Mouse (Mus musculus): ENCODE data around the gene Ttc3. TPM values are rescaled to one million over a fixed set of nuclear protein-coding genes. Genes with fewer than 3 reads are reported as not detected.
"Not testable (repeated sequence)": the region's sequence is repeated elsewhere in the genome, so short reads cannot be mapped to it uniquely, and the experiment has no call there.

Gene Ttc3
- polyA plus RNA-seq, 1 experiment from 2014 or later = 101 TPM

DNA sequence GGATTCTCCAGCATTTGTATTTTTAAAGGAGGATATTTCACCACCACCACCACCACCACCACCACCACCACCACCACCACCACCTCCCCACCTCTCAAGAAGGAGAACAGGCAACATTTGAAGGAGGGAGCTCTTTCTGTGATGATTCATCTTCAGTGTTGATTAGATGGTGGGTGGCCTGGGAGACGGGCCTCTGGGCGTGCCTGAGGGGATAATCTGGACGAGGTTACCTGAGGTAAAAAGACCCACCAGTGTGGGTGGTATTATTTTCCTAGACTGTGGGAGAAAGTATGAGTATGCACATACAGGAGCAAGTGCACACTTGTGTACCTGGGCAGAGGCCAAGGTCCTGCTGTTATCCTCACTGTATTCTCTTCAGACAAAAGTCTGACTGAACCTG, 93.6 kb downstream of the Ttc3 start:
- H3K4me2 ChIP-seq = no peak overlapping the region
- no peak overlapping the region for H3K27ac ChIP-seq (ENCODE audit: low read depth, low read length)
- DNase-seq (ENCODE audit: low spot score) = no peak
- H3K4me3 ChIP-seq (ENCODE audit: low read depth, low read length) = no peak overlapping the region
- no peaks in the 10 kb centered on the region for H3K9me3 ChIP-seq (ENCODE audit: control insufficient read depth, low read length)
- peaks cover 60% of the 10 kb centered on the region for H3K36me3 ChIP-seq (ENCODE audit: control insufficient read depth, insufficient read depth, low read length)
- 80% methylated on average over 3 of the region's 3 CpGs for WGBS
- no peaks in the 10 kb centered on the region for H3K4me1 ChIP-seq (replicated peaks; ENCODE audit: control insufficient read depth, insufficient read depth, low read length)
- ATAC-seq (replicated peaks; ENCODE audit: low FRiP score) = no peak
- H3K9ac ChIP-seq (ENCODE audit: low read depth, low read length) = no peak overlapping the region
- no peaks in the 10 kb centered on the region for H3K27me3 ChIP-seq (replicated peaks; ENCODE audit: control insufficient read depth, insufficient read depth, low read length)

DNA sequence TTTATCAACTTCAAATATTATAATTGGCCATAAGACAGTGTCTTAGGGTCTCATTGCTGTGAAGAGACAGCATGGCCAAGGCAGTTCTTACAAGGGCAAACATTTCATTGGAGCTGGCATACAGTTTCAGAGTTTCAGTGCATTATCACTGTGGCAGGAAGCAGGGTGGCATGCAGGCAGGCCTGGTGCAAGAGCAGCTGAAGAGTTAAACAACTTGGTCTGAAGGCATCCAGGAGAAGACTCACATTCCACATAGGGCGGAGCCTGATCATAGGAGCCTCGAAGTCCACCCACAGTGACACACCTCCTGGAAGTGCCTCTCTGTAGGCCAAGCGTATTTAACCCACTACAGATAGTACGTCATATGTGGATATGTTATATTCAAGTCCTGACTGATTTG, 95.5 kb downstream of the Ttc3 start:
- Histone ChIP-seq H3K4me2 (no peak overlapping the region), H3K27ac (ENCODE audit: low read depth, low read length) (no peak overlapping the region), H3K4me1 (replicated peaks; ENCODE audit: control insufficient read depth, insufficient read depth, low read length) (no peaks in the 10 kb centered on the region), H3K9me3 (ENCODE audit: control insufficient read depth, low read length) (no peaks in the 10 kb centered on the region), H3K4me3 (ENCODE audit: low read depth, low read length) (no peak overlapping the region), H3K36me3 (ENCODE audit: control insufficient read depth, insufficient read depth, low read length) (peaks cover 50% of the 10 kb centered on the region), H3K9ac (ENCODE audit: low read depth, low read length) (no peak overlapping the region), H3K27me3 (replicated peaks; ENCODE audit: control insufficient read depth, insufficient read depth, low read length) (no peaks in the 10 kb centered on the region)
- 81% methylated on average over 4 of the region's 4 CpGs for WGBS
- DNase-seq (ENCODE audit: low spot score) (no peak), ATAC-seq (replicated peaks; ENCODE audit: low FRiP score) (no peak)

DNA sequence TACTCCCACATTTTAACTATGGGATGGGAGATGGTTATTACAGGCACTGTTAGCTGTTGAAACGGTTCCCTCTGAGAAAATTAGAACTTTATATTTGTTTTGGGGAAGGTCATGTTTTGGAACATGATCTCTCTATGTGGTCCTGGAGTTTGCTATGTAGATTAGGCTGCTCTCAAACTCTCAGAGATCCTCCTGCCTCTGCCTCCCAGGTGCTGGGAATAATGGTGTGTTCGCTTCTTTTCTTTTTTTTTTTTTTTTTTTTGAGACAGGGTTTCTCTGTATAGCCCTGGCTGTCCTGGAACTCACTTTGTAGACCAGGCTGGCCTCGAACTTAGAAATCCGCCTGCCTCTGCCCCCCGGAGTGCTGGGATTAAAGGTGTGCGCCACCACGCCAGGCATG, 95.9 kb downstream of the Ttc3 start:
- 90% methylated on average over 7 of the region's 7 CpGs for WGBS
- H3K4me2 ChIP-seq; H3K4me3 ChIP-seq (ENCODE audit: low read depth, low read length); H3K9ac ChIP-seq (ENCODE audit: low read depth, low read length); H3K9me3 ChIP-seq (ENCODE audit: control insufficient read depth, low read length); DNase-seq (ENCODE audit: low spot score); H3K27ac ChIP-seq (ENCODE audit: low read depth, low read length); ATAC-seq (replicated peaks; ENCODE audit: low FRiP score); H3K27me3 ChIP-seq (replicated peaks; ENCODE audit: control insufficient read depth, insufficient read depth, low read length); H3K4me1 ChIP-seq (replicated peaks; ENCODE audit: control insufficient read depth, insufficient read depth, low read length): not testable (repeated sequence)
- H3K36me3 ChIP-seq (ENCODE audit: control insufficient read depth, insufficient read depth, low read length) = peaks cover 46% of the 10 kb centered on the region

DNA sequence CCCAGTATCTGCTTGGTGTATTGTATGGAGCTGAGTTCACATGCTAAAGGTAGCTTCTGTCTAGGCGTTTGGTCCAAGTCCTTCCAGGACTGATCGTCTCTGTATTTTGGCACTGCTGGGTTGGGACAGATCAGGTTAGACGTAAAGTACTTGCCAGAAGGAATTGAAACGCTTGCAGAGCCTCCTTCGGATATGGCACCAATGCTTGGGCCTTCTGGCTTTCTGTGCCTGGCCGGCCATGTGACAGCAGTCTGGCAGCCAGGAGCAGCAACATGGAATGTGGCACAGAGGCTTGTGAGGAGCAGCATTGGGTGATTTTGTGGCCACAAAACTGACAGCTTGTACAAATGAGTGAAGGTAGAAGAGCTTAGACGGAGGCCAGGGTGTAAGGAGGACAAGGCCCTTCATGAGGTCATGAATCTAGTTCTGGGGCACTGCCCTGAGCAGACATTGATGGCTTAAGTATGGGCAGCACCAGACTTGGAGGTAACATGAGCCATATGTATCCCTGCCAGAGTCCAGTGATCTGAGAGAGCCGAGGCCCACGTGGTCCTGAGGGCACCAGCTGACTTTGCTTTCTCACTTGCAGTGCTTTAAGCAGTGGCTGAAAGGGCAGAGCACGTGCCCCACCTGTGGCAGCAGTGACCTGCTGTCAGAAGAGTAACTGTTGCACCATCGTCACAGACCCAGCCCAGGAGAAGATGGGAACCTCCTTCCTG, 97.1 kb downstream of the Ttc3 start:
- Histone ChIP-seq H3K4me1 (replicated peaks; ENCODE audit: control insufficient read depth, insufficient read depth, low read length) (no peaks in the 10 kb centered on the region), H3K36me3 (ENCODE audit: control insufficient read depth, insufficient read depth, low read length) (peaks cover 34% of the 10 kb centered on the region), H3K27ac (ENCODE audit: low read depth, low read length) (no peak overlapping the region), H3K4me3 (ENCODE audit: low read depth, low read length) (no peak overlapping the region), H3K9ac (ENCODE audit: low read depth, low read length) (no peak overlapping the region), H3K4me2 (no peak overlapping the region), H3K9me3 (ENCODE audit: control insufficient read depth, low read length) (no peaks in the 10 kb centered on the region), H3K27me3 (replicated peaks; ENCODE audit: control insufficient read depth, insufficient read depth, low read length) (no peaks in the 10 kb centered on the region)
- DNase-seq (ENCODE audit: low spot score) (no peak), ATAC-seq (replicated peaks; ENCODE audit: low FRiP score) (no peak)
- WGBS = 92% methylated on average over 11 of the region's 11 CpGs

DNA sequence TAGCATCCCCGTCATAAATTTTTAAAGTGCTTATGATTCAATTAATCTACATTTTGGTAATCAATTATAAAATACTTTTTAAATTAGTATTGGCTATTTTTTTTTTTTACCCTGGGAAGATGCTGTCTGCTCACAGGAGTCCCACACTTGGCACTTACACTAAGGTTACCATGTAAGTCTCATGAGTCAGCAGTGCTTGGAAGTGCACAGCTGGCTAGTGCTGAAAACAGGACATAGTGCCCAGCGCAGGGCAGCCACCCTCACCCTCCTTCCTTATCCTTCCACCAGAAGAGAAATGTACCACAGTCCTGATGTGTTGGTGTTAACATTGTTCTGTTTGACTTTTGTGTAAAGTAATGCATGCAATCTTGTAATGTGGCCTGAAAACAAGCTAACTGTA, 98.0 kb downstream of the Ttc3 start:
- Histone ChIP-seq H3K27ac (ENCODE audit: low read depth, low read length) (no peak overlapping the region), H3K4me2 (no peak overlapping the region), H3K9me3 (ENCODE audit: control insufficient read depth, low read length) (no peaks in the 10 kb centered on the region), H3K36me3 (ENCODE audit: control insufficient read depth, insufficient read depth, low read length) (peaks cover 32% of the 10 kb centered on the region), H3K4me3 (ENCODE audit: low read depth, low read length) (no peak overlapping the region), H3K9ac (ENCODE audit: low read depth, low read length) (no peak overlapping the region), H3K4me1 (replicated peaks; ENCODE audit: control insufficient read depth, insufficient read depth, low read length) (no peaks in the 10 kb centered on the region), H3K27me3 (replicated peaks; ENCODE audit: control insufficient read depth, insufficient read depth, low read length) (no peaks in the 10 kb centered on the region)
- DNase-seq (ENCODE audit: low spot score) (no peak), ATAC-seq (replicated peaks; ENCODE audit: low FRiP score) (no peak)
- 89% methylated on average over 2 of the region's 2 CpGs for WGBS

DNA sequence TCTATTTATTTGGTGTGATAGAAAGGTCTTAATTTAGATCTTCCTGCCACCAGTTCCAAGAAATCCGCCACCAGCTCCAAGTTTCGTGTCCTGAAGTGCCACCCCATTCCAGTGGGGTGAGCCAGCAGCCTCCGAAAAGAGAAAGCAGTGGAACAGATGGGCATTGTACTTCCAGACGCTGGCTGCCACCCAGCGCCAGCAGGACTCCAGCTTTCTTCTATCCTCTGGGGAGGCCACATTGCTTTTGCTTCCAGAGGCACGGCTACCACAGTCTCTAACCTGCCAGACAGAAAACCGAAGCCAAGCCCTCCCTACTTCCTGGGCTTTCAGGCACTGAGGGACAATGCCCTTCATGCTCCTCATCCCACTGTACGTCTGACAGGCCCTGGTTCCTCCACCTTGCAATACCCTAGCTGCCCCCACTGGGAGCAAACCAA, 102.1 kb downstream of the Ttc3 start:
- ATAC-seq (replicated peaks; ENCODE audit: low FRiP score) (no peak), DNase-seq (ENCODE audit: low spot score) (no peak)
- Histone ChIP-seq H3K27me3 (replicated peaks; ENCODE audit: control insufficient read depth, insufficient read depth, low read length) (no peaks in the 10 kb centered on the region), H3K4me1 (replicated peaks; ENCODE audit: control insufficient read depth, insufficient read depth, low read length) (no peaks in the 10 kb centered on the region), H3K4me3 (ENCODE audit: low read depth, low read length) (no peak overlapping the region), H3K9me3 (ENCODE audit: control insufficient read depth, low read length) (no peaks in the 10 kb centered on the region), H3K27ac (ENCODE audit: low read depth, low read length) (no peak overlapping the region), H3K4me2 (no peak overlapping the region), H3K36me3 (ENCODE audit: control insufficient read depth, insufficient read depth, low read length) (peaks cover 13% of the 10 kb centered on the region), H3K9ac (ENCODE audit: low read depth, low read length) (no peak overlapping the region)
- WGBS = 79% methylated on average over 8 of the region's 8 CpGs

DNA sequence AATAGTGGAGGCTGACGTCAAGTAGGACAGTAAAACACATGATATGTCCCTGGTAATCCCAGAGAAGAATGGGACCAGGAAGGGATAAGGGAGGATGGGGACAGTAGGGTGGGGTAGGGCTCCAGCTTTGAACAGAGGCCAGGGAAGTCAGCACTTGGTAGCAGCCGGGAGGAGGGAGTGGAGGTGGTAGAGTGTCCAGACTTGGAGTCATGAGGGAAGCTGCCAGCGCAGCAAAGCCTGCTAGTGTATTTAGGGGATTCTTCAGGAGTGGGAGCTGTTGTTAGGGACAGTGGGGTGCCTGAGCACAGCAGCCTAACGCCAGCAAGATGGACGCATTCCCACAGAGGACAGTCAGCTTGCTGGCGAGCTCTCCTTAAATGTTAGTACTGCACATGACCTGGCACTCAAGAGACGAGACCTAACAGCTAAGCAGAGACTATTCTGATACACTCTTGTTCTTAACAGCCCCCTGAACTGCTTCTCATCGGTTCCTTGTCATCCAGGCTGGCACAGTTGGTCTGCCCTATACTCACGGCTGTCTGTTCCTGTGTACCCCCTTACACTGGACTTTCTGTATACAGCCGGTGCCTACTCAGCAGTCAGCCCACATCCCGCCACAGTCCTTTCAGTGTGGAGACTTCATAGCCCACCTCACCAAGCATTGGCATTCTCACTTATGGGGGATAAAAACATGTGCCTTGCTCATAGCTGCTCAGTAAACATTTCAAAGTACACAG, 102.8 kb downstream of the Ttc3 start:
- H3K9me3 ChIP-seq (ENCODE audit: control insufficient read depth, low read length) = no peaks in the 10 kb centered on the region
- no peak overlapping the region for H3K4me2 ChIP-seq
- H3K27me3 ChIP-seq (replicated peaks; ENCODE audit: control insufficient read depth, insufficient read depth, low read length) = no peaks in the 10 kb centered on the region
- H3K4me1 ChIP-seq (replicated peaks; ENCODE audit: control insufficient read depth, insufficient read depth, low read length) = no peaks in the 10 kb centered on the region
- ATAC-seq (replicated peaks; ENCODE audit: low FRiP score) = no peak
- no peak overlapping the region for H3K4me3 ChIP-seq (ENCODE audit: low read depth, low read length)
- H3K36me3 ChIP-seq (ENCODE audit: control insufficient read depth, insufficient read depth, low read length) = peaks cover 6% of the 10 kb centered on the region; the same call in 1 of the 2 replicates
- 84% methylated on average over 11 of the region's 11 CpGs for WGBS
- no peak overlapping the region for H3K9ac ChIP-seq (ENCODE audit: low read depth, low read length)
- DNase-seq (ENCODE audit: low spot score) = no peak
- H3K27ac ChIP-seq (ENCODE audit: low read depth, low read length) = no peak overlapping the region

DNA sequence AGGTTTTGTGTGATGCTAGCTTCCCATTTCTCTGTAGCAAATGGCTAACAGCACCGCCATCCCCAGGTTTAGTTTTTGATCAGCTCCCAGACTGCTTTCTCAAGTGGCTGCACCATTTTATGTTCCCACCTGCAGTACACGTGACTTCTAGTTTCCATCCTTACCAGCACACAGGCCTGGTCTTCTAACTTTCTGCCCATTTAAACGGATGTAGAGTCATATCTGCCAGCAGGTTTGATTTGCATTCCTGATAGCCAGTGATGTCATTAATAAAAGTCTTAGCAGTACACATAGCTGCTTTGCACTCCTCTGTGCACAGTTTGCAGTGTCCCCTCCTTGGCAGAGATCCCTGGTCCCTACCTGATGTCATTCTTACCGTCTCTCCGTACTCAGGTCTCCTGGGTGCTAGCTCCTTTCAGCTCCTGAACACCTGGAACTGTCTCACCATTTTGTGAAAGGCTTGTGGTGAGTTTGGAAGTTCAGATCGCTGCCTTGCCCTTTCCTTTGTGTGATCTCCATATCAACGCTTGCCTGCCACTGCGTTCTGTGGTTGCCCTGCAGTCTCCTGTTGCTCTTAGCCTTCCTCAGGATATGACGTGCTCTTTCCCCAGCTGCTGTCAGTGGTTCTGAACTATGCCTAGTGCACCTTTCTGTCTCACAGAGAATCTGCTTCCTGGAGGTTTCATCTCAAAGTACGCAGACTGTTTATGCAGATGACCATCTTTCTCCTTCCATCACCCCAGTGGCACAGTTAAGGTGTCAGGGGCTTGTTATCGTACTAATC, 114.5 kb downstream of the Ttc3 start:
- no peak for DNase-seq (ENCODE audit: low spot score)
- H3K4me1 ChIP-seq (replicated peaks; ENCODE audit: control insufficient read depth, insufficient read depth, low read length) = no peaks in the 10 kb centered on the region
- no peaks in the 10 kb centered on the region for H3K27me3 ChIP-seq (replicated peaks; ENCODE audit: control insufficient read depth, insufficient read depth, low read length)
- H3K4me3 ChIP-seq (ENCODE audit: low read depth, low read length) = no peak overlapping the region
- H3K27ac ChIP-seq (ENCODE audit: low read depth, low read length) = no peak overlapping the region
- H3K9me3 ChIP-seq (ENCODE audit: control insufficient read depth, low read length) = no peaks in the 10 kb centered on the region
- no peaks in the 10 kb centered on the region for H3K36me3 ChIP-seq (ENCODE audit: control insufficient read depth, insufficient read depth, low read length)
- no peak overlapping the region for H3K9ac ChIP-seq (ENCODE audit: low read depth, low read length)
- no peak overlapping the region for H3K4me2 ChIP-seq
- WGBS = 70% methylated on average over 11 of the region's 11 CpGs
- ATAC-seq (replicated peaks; ENCODE audit: low FRiP score) = no peak

Measured in liver, embryonic 11.5 days (tissue).